Mouse (Mus musculus): ENCODE measurements at regions not wholly inside any gene's neighbourhood (a gene's known extent, or its start where the extent isn't known, plus 50 kb on each side); places are given as distances from the start of the nearest gene placed in this dataset.

- no peaks in the 10 kb centered on the region for H3K27me3 ChIP-seq (ENCODE audit: control insufficient read depth in 1 of 2, insufficient read depth in 2 of 2, low read length in 2 of 2)
- no peaks in the 10 kb centered on the region for H3K9me3 ChIP-seq (replicated peaks; ENCODE audit: insufficient read depth, low read length)
- no peak for TF ChIP-seq CTCF (IDR thresholded peaks at IDR 0.05 in 2 of 3, conservative IDR thresholded peaks at IDR 0.05 in 1 of 3; ENCODE audit: control insufficient read depth in 1 of 3, insufficient read depth in 1 of 3, low read depth in 2 of 3, low read length in 3 of 3, poor library complexity in 1 of 3, severe bottlenecking in 1 of 3)
- no peak for TF ChIP-seq UBTF (IDR thresholded peaks at IDR 0.05; ENCODE audit: borderline replicate concordance, insufficient read depth, low read depth, low read length)
- no peak for TF ChIP-seq JUND (IDR thresholded peaks at IDR 0.05; ENCODE audit: low read depth, low read length)
- no peak for TF ChIP-seq POLR2A (IDR thresholded peaks at IDR 0.05; ENCODE audit: control insufficient read depth in 1 of 2, insufficient read depth in 1 of 2, low read depth in 1 of 2, low read length in 2 of 2, poor library complexity in 1 of 2)
- no peak for TF ChIP-seq ELF1 (IDR thresholded peaks at IDR 0.05; ENCODE audit: low read depth, low read length)
- no peak for TF ChIP-seq EP300 (IDR thresholded peaks at IDR 0.05; ENCODE audit: low read depth in 1 of 2, low read length in 2 of 2)
- no peak for TF ChIP-seq GATA1 (IDR thresholded peaks at IDR 0.05; ENCODE audit: low read depth, low read length)
- TF ChIP-seq USF2 (IDR thresholded peaks at IDR 0.05; ENCODE audit: borderline replicate concordance in 1 of 2, insufficient read depth in 1 of 2, low read depth in 1 of 2, low read length in 2 of 2) = no peak
- no peak for TF ChIP-seq ZC3H11A (IDR thresholded peaks at IDR 0.05; ENCODE audit: low read depth, low read length)
- TF ChIP-seq USF1 (IDR thresholded peaks at IDR 0.05; ENCODE audit: low read depth, low read length) = no peak
- TF ChIP-seq MAFK (IDR thresholded peaks at IDR 0.05; ENCODE audit: borderline replicate concordance, low read depth, low read length) = no peak
- no peak for TF ChIP-seq MAX (IDR thresholded peaks at IDR 0.05; ENCODE audit: low read length)
- TF ChIP-seq KAT2A (conservative IDR thresholded peaks at IDR 0.05; ENCODE audit: low read depth, low read length) = no peak
- no peak for TF ChIP-seq ETS1 (IDR thresholded peaks at IDR 0.05; ENCODE audit: low read depth, low read length)
- TF ChIP-seq BHLHE40 (IDR thresholded peaks at IDR 0.05; ENCODE audit: borderline replicate concordance, low read depth, low read length) = no peak
- no peak for TF ChIP-seq POLR2AphosphoS2 (IDR thresholded peaks at IDR 0.05; ENCODE audit: low read length)
- TF ChIP-seq MYB (IDR thresholded peaks at IDR 0.05; ENCODE audit: low read depth, low read length) = no peak
- TF ChIP-seq NELFE (IDR thresholded peaks at IDR 0.05; ENCODE audit: low read depth, low read length) = no peak
- TF ChIP-seq MEF2A (IDR thresholded peaks at IDR 0.05; ENCODE audit: extremely low read depth, insufficient replicate concordance, low read depth, low read length, poor library complexity, severe bottlenecking) = no peak
- TF ChIP-seq POLR2AphosphoS5 (IDR thresholded peaks at IDR 0.05; ENCODE audit: borderline replicate concordance, low read depth, low read length) = no peak
- H3K36me3 ChIP-seq (ENCODE audit: control insufficient read depth in 1 of 2, insufficient read depth in 2 of 2, low read length in 2 of 2) = peaks cover 0 to 20% of the 10 kb centered on the region in 2 experiments; a peak in 2 of 4 replicates
- H3K9ac ChIP-seq (ENCODE audit: control insufficient read depth, low read depth, low read length, poor library complexity, severe bottlenecking) = no peak overlapping the region
- H3K4me1 ChIP-seq (ENCODE audit: control insufficient read depth in 1 of 2, insufficient read depth in 2 of 2, low read length in 2 of 2) = peaks cover 0 to 5% of the 10 kb centered on the region in 2 experiments; a peak in 3 of 4 replicates
- H3K4me3 ChIP-seq (ENCODE audit: control insufficient read depth in 1 of 2, insufficient read depth in 1 of 2, low read depth in 2 of 2, low read length in 2 of 2) = no peak overlapping the region
- no peaks in the 10 kb centered on the region for H3K79me2 ChIP-seq (ENCODE audit: control insufficient read depth, insufficient read depth, low read length, poor library complexity)
- DNase-seq (ENCODE audit: low read depth, low spot score) = no peak
- no peak overlapping the region for H3K27ac ChIP-seq (ENCODE audit: control insufficient read depth, low read depth, low read length)
Observed at GRCm38 (mm10) chr2:78983944-78984498, 116.1 kb downstream of the Ube2e3 start.

- Histone ChIP-seq H3K4me1 (ENCODE audit: control insufficient read depth in 1 of 2, insufficient read depth in 2 of 2, low read length in 2 of 2) (peaks cover 1 to 6% of the 10 kb centered on the region in 2 experiments), H3K27ac (ENCODE audit: control insufficient read depth, low read depth, low read length) (no peak overlapping the region), H3K27me3 (ENCODE audit: control insufficient read depth in 1 of 2, insufficient read depth in 2 of 2, low read length in 2 of 2) (no peaks in the 10 kb centered on the region), H3K9ac (ENCODE audit: control insufficient read depth, low read depth, low read length, poor library complexity, severe bottlenecking) (no peak overlapping the region), H3K9me3 (replicated peaks; ENCODE audit: insufficient read depth, low read length) (no peaks in the 10 kb centered on the region), H3K4me3 (ENCODE audit: control insufficient read depth in 1 of 2, insufficient read depth in 1 of 2, low read depth in 2 of 2, low read length in 2 of 2) (no peak overlapping the region), H3K36me3 (ENCODE audit: control insufficient read depth in 1 of 2, insufficient read depth in 2 of 2, low read length in 2 of 2) (peaks cover 0 to 15% of the 10 kb centered on the region in 2 experiments; a peak in 2 of 4 replicates), H3K79me2 (ENCODE audit: control insufficient read depth, insufficient read depth, low read length, poor library complexity) (no peaks in the 10 kb centered on the region)
- TF ChIP-seq KAT2A (conservative IDR thresholded peaks at IDR 0.05; ENCODE audit: low read depth, low read length) (no peak), POLR2A (IDR thresholded peaks at IDR 0.05; ENCODE audit: control insufficient read depth in 1 of 2, insufficient read depth in 1 of 2, low read depth in 1 of 2, low read length in 2 of 2, poor library complexity in 1 of 2) (no peak), E2F4 (IDR thresholded peaks at IDR 0.05; ENCODE audit: borderline replicate concordance, low read depth, low read length) (no peak), MYC (IDR thresholded peaks at IDR 0.05; ENCODE audit: low read depth, low read length) (no peak), GATA1 (IDR thresholded peaks at IDR 0.05; ENCODE audit: low read depth, low read length) (no peak)
- no peak for DNase-seq (ENCODE audit: low read depth, low spot score)
Observed at GRCm38 (mm10) chr2:78986984-78987383, 119.1 kb downstream of the Ube2e3 start.

Data from MEL (cell line).